Mouse (Mus musculus): ENCODE results near the gene Ear6.

DNA sequence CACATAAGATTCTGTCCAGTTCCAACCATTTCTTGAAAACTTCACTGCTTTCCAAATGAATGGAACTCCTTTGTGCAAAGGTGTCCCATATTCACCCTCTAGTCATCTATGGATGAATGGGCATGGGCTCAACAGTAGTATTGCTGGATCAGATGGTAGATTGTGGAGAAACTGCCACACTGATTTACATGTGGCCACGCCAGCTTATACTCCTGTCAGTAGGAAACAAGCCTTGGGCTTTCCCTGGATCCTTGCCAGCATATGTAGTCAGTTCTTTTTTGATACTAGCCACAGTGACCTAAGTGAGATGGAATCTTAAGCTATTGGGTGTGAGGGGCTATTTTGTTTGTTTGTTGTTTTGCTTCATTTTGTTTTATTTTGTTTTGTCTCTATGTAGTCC, 11.2 kb upstream of the Ear6 start:
- TF ChIP-seq CTCF (IDR thresholded peaks at IDR 0.05; ENCODE audit: extremely low read depth, insufficient read depth, insufficient read length, insufficient replicate concordance) (no peak), POLR2A (IDR thresholded peaks at IDR 0.05; ENCODE audit: low read depth, low read length) (no peak)

Data from spleen, adult 2 months (tissue).